Mouse (Mus musculus) ovary, postnatal 10 days (tissue): ENCODE data around the gene Gpha2.

Experiments used
- DNase-seq: peaks from one replicate; pipeline ENCODE4 v3.0.0; 2022; ENCODE audit warnings: low spot score

The Gpha2 gene

GRCm38 (mm10) chr19:6226135-6226534 is at the start of gene Gpha2:
Gpha2 (plus strand) TSS chr19:6226380.
- DNase-seq, result no peak

- DNase-seq, result no peak
Measured at GRCm38 (mm10) chr19:6178775-6179174, 47.4 kb upstream of the Gpha2 start.

GRCm38 (mm10) chr19:6181629-6182028 is 44.6 kb upstream of the Gpha2 start:
- DNase-seq, result no peak

GRCm38 (mm10) chr19:6182534-6182933 is 43.6 kb upstream of the Gpha2 start:
- no peak for DNase-seq

- no peak for DNase-seq
Measured at GRCm38 (mm10) chr19:6184131-6184530, 42.0 kb upstream of the Gpha2 start, which contains the start of gene Majin. Majin (plus strand) TSS chr19:6184388.

- no peak for DNase-seq
Measured at GRCm38 (mm10) chr19:6204265-6204664, 21.9 kb upstream of the Gpha2 start.

GRCm38 (mm10) chr19:6206716-6207115 is 19.5 kb upstream of the Gpha2 start:
- no peak for DNase-seq

GRCm38 (mm10) chr19:6216046-6216705 is 10.0 kb upstream of the Gpha2 start:
- DNase-seq, result no peak

- no peak for DNase-seq
Measured at GRCm38 (mm10) chr19:6218606-6219005, 7.6 kb upstream of the Gpha2 start.

GRCm38 (mm10) chr19:6226763-6227162 is 583 bp downstream of the Gpha2 start:
- no peak for DNase-seq

- DNase-seq, result no peak
Measured at GRCm38 (mm10) chr19:6227864-6228263, 1.7 kb downstream of the Gpha2 start.

GRCm38 (mm10) chr19:6230411-6230810 is 4.2 kb downstream of the Gpha2 start:
- DNase-seq, result no peak

GRCm38 (mm10) chr19:6231036-6231435 is 4.9 kb downstream of the Gpha2 start:
- DNase-seq, result no peak

- no peak for DNase-seq
Measured at GRCm38 (mm10) chr19:6233647-6234046, 7.5 kb downstream of the Gpha2 start.

- no peak for DNase-seq
Measured at GRCm38 (mm10) chr19:6234337-6235083, 8.3 kb downstream of the Gpha2 start.

- peak; percentile 89 for DNase-seq
Measured at GRCm38 (mm10) chr19:6235084-6236052, 9.2 kb downstream of the Gpha2 start, which contains the start of gene Ppp2r5b. Ppp2r5b (minus strand) TSS chr19:6235872.

GRCm38 (mm10) chr19:6236053-6236441 is 9.9 kb downstream of the Gpha2 start:
- peak; percentile 63 for DNase-seq

GRCm38 (mm10) chr19:6236842-6237241 is 10.7 kb downstream of the Gpha2 start:
- DNase-seq, result no peak

- DNase-seq, result no peak
Measured at GRCm38 (mm10) chr19:6238740-6239139, 12.6 kb downstream of the Gpha2 start.

- DNase-seq, result no peak
Measured at GRCm38 (mm10) chr19:6240136-6240535, 14.0 kb downstream of the Gpha2 start.

- no peak for DNase-seq
Measured at GRCm38 (mm10) chr19:6240725-6241124, 14.5 kb downstream of the Gpha2 start.
